Mouse (Mus musculus) ES-E14 (cell line): ENCODE results near the gene Olfr589.
"Not testable (repeated sequence)": the region's sequence is repeated elsewhere in the genome, so short reads cannot be mapped to it uniquely, and the experiment has no call there.

Experiments used
- HCFC1 ChIP-seq: IDR thresholded peaks from 2 replicates; pipeline ENCODE4 v1.6.1; 2012; ENCODE audit warnings: low read length, inconsistent platforms, borderline replicate concordance; ENCODE audit not compliant: insufficient read depth
- MAFK ChIP-seq: IDR thresholded peaks from 2 replicates; pipeline ENCODE4 v1.6.1; 2014; ENCODE audit warnings: mild to moderate bottlenecking, low read depth, low read length, inconsistent platforms; ENCODE audit not compliant: insufficient read depth

DNA sequence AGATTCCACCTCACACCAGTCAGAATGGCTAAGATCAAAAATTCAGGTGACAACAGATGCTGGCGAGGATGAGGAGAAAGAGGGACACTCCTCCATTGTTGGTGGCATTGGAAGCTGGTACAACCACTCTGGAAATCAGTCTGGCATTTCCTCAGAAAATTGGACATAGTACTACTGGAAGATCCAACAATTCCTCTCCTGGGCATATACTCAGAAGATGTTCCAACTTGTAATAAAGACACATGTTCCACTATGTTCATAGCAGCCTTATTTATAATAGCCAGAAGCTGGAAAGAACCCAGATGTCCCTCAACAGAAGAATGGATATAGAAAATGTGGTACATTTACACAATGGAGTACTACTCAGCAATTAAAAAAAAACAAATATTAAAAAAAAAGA lies 28.3 kb upstream of the Olfr589 start, which contains the start of gene Olfr592:
- TF ChIP-seq MAFK, HCFC1: not testable (repeated sequence)
